Mouse (Mus musculus): ENCODE data around the gene Fgr.
A peak's percentile ranks its signal among the peaks of the same experiment; 100 is the strongest.

Fgr gene

DNA sequence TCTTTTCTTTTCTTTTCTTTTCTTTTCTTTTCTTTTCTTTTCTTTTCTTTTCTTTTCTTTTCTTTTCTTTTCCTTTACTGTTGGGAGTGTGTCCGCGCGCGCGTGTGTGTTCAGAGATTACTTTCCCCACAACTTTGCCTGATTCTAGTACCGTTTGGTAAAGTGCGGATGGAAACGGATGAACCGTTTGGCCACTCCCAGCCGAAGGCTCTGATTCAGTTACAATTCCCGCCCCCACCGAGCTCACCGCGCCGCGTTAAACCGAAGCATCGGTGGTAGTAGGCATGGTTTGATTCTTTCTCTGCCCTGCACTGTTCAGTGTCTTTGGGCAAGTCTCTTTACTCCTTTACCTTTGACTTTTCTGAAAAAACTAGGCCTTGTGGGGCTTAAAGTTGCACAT, 65.9 kb downstream of the Fgr start:
- no peak for DNase-seq

DNA sequence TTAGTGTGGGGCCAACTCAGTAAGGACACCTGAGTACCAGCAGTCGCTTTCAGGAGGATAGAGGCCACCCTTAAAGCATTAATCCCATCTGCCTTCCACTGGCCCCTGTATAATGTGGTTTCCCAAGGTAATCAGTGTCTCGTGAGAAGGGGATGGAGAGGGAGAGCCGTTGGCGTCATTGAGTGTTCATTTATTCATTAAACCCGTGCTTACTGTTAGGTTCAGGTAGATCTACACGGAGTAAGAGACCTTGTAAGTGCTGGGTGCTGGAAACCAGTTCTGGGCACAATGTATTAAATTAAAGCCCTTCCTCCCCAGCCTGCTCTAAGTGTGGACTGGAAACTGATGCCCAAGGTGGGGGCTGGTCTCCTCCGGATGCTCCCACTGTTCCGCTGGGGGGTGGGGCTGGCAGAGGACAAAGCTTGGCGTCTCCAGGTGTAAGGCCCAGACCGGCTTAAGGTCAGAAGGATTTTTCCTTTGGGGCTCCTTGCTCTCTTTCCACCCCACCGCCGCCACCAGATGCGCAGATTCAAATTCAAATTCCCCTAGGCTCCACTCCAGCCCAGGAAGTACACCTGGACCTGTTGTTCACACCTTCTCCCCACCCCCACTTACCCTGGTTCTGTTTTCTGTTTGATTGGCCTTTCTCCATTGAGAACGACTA, 66.5 kb downstream of the Fgr start:
- DNase-seq: no peak

- no peak for DNase-seq
These were observed 68.3 kb downstream of the Fgr start for GRCm38 (mm10) chr4:133042244-133042643.

GRCm38 (mm10) chr4:133042651-133043635, 69.0 kb downstream of the Fgr start:
- DNase-seq: peak; percentile 63

GRCm38 (mm10) chr4:133043798-133044646, 70.1 kb downstream of the Fgr start:
- DNase-seq: no peak

DNA sequence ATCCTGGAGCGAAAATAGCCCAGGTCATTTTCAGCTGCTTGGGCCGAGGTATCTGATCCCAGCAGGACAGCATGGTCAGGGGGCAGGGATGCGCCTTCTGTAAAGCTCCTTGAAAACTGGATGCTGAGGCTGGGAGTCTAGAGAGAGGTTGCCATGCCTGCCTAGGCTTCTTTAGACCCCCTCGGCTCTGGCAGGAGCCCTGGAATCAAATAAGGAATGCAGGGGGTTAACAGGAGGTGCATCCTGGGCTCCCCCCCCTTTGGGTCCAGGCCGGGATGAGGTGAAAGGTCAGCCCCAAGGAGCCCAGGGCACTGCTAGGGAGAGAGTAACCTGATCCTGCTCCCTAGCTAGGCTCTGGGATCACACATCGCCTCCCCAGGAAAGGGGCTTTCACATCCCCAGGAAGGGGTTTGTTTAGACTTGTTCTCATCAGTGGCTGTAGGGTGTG, 70.8 kb downstream of the Fgr start:
- DNase-seq: no peak

GRCm38 (mm10) chr4:133045771-133046474, 72.0 kb downstream of the Fgr start:
- no peak for DNase-seq

DNA sequence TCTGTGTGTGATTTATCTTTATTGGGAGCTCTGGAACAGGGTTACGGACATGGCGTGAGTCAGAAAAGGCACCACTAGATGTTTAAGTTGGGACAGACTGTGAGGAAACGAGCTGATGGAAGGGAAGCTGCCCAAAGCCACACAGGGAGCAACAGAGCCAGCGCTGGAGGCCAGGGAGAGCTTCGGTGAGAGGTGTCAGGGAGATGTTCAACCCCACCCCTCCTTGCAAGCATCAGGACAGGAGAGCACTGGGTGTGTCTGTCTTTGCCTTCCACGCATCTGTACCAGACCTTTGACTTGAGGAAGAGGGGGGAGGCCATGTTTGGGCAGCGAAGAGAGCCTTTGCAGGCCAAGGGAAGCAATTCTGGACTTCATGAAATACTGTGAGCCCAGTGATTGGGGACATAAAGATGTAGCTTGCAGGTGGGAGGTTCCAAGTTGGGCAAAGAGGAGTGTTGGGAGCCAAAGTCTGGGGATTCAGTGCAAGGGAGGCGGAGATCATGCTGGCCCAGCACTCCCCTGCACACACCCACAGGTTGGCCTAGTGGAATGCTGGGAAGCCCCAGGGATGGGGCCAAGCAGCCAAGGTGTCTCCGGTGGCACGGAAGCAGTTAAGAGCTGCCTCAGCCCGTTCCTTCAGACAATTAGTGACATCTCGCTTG, 72.9 kb downstream of the Fgr start:
- DNase-seq: no peak

DNA sequence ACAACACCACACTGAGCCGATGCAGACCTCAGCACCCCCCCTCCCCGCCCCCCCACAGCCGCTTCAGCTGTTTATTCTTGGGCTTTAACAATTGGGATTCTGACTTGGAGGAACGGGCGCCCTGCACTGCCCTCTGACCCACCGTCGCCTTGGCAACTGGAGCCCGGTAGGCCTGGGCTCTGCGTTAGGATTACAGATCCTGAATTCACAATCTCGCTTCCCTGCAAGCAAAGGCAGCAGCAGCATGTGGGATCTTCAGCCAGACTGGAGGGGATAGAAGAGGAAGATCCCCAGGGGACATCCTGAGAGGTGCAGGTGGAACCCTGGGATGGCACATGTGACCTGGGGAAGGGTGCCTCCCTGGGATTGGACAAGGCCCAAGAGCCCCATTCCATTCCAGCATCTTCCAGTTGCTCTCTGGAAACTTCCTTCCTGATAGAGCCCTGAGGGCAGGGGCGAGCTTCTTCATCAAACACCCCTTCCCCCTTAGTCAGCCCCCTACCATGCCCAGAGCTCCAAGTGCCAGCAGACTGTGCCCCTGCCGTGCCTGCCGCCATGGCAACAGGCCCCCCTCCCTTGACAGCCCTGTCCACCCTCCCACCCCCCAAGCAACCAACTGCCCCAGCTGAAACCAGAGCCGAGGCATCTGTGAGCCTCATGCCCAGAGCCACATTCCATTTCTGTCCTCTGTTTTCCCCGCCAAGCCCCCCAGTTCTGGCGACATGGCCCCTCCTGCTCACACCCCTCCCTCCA, 73.6 kb downstream of the Fgr start:
- no peak for DNase-seq

DNA sequence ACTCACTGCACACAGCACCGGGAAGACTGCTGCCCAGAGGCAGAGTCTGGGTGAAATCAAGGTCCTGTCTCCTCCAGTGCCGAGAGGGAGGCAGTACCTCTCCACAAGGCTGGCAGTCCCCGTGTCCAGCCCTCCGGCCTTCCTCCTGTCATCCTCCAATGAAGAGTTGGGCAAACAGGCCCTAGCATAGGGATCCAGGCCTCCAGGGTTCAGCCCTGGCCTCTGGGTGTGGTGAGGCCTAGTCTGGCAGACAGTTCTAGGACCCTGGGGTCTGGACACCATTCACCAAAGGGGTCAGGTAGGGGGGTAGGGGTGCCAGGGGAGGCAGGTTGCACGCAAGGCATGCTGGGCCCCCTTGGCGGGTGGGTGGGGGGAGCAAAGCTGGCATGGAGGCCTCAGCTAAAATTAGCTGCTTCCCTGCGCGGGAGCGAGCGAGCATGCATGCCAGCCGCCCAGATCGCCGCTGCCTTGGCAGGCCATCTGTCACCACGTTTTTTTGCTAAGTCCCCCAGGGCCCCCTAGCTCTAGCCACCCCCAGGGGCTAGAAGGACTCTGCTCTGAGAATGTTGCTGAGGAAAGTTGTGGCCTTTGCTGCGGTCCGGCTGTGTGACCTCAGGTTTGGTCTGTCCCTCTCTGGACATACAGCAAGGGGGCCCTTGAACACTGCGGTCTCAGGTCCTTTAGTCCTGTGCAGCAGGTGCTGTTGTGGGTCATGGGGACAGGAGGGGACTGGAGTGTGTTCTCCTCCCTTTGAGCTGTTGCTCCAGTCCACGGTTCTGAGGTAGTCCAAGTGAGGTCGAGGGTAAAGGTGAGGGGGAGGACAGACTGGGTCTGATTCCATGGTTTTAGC, 75.4 kb downstream of the Fgr start:
- DNase-seq: peak; percentile 65

DNA sequence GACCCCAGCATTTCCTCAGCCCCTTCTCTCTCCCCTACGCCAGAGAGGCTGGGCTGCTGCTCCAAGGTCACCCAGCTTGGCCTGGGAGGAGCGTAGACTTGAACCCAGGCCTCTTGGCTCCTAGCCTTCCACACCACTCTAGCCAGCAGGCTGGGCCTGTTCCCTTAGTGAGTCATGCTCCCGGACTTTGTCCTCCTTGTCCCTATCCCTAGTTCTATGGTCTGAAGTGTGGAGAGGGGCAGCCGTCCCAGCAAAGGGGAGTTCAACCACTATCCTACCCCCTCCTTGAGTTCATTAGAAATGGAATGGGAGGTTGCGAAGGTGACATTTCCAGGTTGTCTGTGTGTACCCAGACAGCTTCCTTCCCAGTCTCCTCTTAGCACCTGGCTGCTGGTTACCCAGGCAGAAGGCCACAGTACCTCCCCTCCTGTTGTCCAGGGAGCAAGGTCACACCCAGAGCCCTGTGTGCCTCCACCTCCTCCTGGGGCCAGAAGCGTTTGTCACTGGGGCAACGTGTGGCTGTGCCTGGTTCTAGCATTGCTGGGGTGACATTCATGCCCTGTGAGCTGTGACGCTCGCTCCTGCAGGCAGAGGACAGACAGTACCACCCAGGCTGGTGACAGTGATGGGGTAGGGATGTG, 76.4 kb downstream of the Fgr start:
- no peak for DNase-seq

GRCm38 (mm10) chr4:133050837-133051549, 77.1 kb downstream of the Fgr start:
- no peak for DNase-seq

GRCm38 (mm10) chr4:133051550-133051865, 77.6 kb downstream of the Fgr start:
- DNase-seq: no peak
